Mouse (Mus musculus): ENCODE measurements at regions not wholly inside any gene's neighbourhood (a gene's known extent, or its start where the extent isn't known, plus 50 kb on each side); places are given as distances from the start of the nearest gene placed in this dataset.

DNA sequence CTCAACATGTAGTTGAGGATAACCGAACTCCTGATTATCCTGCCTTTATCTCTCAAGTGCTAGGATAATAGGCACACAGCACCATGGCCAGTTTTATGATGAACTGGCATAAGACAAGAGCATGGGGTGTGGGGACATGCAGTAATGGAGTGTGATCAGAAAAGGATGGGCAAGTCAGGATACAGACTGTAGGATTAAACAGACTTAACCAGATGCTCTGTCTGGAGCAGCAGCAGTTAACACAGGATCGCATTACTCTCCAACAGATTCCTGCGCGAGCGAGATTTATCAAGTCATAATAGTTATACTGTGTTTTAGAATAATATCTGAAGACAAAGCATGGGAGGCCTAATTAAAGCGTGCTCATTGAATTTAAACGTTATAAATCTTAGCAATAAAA is 51.8 kb upstream of the Adtrp start:
- DNase-seq (ENCODE audit: low spot score in 2 of 2) = no peak

DNA sequence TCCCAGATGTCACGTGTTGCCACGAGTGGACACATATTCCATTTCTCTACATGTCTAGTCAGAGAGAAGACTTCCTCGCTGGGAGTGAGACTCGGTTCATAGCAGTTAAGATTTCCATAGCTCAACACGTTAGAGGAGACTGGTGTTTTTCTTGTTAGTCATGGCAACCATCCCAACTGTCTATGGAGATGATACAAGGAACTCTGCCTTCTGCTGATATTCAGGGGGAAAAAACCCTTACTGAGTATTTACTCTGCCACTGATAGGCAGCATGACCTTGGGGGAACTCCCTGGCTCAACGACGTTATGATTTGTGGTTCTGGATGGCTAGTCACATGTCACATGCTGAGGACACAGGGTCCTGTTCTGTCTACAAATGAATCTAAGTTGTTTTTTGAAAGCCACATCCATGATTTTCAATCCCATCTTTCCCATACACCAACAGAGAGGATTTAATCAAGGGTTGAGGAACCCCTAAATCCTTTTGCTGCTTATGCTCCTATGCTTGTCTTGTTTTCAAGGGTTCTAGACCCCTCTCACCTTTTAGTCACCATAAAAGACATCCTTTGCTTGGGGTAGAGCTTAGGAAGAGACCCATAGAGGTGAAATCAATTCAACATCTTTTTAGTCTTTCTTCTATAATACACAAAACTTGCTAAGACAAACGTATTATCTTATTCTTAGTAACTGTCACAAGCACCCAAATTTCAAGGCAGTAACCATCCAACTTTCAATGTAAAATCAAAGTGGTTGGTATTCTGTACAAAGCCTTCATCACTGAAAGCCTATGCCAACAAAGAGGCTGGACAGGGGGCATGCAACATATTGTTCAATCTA is 50.2 kb upstream of the Adtrp start:
- no peak for DNase-seq (ENCODE audit: low spot score in 2 of 2)

Data from gastrocnemius, adult 8-10 months (tissue).